Mouse (Mus musculus) myocyte (in vitro differentiated cells): Measurements from ENCODE around the gene Dntt. TPM values are rescaled to one million over a fixed set of nuclear protein-coding genes. Genes with fewer than 3 reads are reported as not detected.

Source experiments
- H3K27me3 ChIP-seq: one replicate; pipeline ENCODE4 v1.6.1; 2011; ENCODE audit not compliant: control insufficient read depth, insufficient read depth, insufficient read length
- H3K36me3 ChIP-seq: one replicate; pipeline ENCODE4 v1.6.1; 2011; ENCODE audit not compliant: control insufficient read depth, insufficient read depth
- H3K4me2 ChIP-seq: one replicate; pipeline ENCODE4 v1.6.1; 2011; ENCODE audit warnings: low read depth, control low read depth
- H3K4me3 ChIP-seq: one replicate; pipeline ENCODE4 v1.5.1; 2011; ENCODE audit warnings: mild to moderate bottlenecking, control low read depth, moderate library complexity
- H3K79me2 ChIP-seq: one replicate; pipeline ENCODE4 v1.6.1; 2011; ENCODE audit not compliant: control insufficient read depth, insufficient read depth
- H3ac ChIP-seq: one replicate; pipeline ENCODE4 v1.6.1; 2011; ENCODE audit not compliant: control insufficient read depth, insufficient read length
- CEBPB ChIP-seq: IDR thresholded peaks from 2 replicates; pipeline ENCODE4 v1.6.1; 2011; ENCODE audit warnings: mild to moderate bottlenecking, moderate library complexity; ENCODE audit not compliant: poor library complexity, insufficient read depth, severe bottlenecking
- E2F4 ChIP-seq: IDR thresholded peaks from one replicate; pipeline ENCODE4 v1.6.1; 2011; ENCODE audit warnings: mild to moderate bottlenecking, control low read depth, moderate library complexity; ENCODE audit not compliant: insufficient read depth
- MAX ChIP-seq: IDR thresholded peaks from one replicate; pipeline ENCODE4 v1.6.1; 2011; ENCODE audit warnings: low read depth, mild to moderate bottlenecking, control low read depth
- MYOD1 ChIP-seq, 3 experiments: IDR thresholded peaks; one replicate each; pipeline ENCODE4 v1.6.1; 2011; ENCODE audit warnings: control low read depth in 2 of 3, low read depth in 2 of 3, mild to moderate bottlenecking in 2 of 3, moderate library complexity in 1 of 3; ENCODE audit not compliant: insufficient read length in 2 of 3, control insufficient read depth in 1 of 3
- MYOG ChIP-seq, 3 experiments: IDR thresholded peaks; one replicate each; pipeline ENCODE4 v1.6.1; 2011; ENCODE audit warnings: control low read depth in 2 of 3, low read depth in 2 of 3, mild to moderate bottlenecking in 2 of 3; ENCODE audit not compliant: insufficient read length in 2 of 3, control insufficient read depth in 1 of 3, insufficient read depth in 1 of 3
- POLR2A ChIP-seq: IDR thresholded peaks from one replicate; pipeline ENCODE4 v1.6.1; 2011; ENCODE audit warnings: low read depth, mild to moderate bottlenecking, control low read depth, moderate library complexity; ENCODE audit not compliant: insufficient read length
- POLR2AphosphoS2 ChIP-seq: IDR thresholded peaks from one replicate; pipeline ENCODE4 v1.6.1; 2011; ENCODE audit warnings: low read depth, control low read depth; ENCODE audit not compliant: insufficient read length
- REST ChIP-seq: IDR thresholded peaks from one replicate; pipeline ENCODE4 v1.6.1; 2011; ENCODE audit warnings: mild to moderate bottlenecking, control low read depth, moderate library complexity; ENCODE audit not compliant: insufficient read depth, insufficient read length
- SRF ChIP-seq: IDR thresholded peaks from one replicate; pipeline ENCODE4 v1.6.1; 2011; ENCODE audit warnings: low read depth; ENCODE audit not compliant: control insufficient read depth, insufficient read length
- TCF12 ChIP-seq: IDR thresholded peaks from one replicate; pipeline ENCODE4 v1.6.1; 2011; ENCODE audit warnings: mild to moderate bottlenecking, control low read depth; ENCODE audit not compliant: poor library complexity, insufficient read depth, severe bottlenecking
- TCF3 ChIP-seq: IDR thresholded peaks from one replicate; pipeline ENCODE4 v1.6.1; 2011; ENCODE audit warnings: low read depth, control low read depth; ENCODE audit not compliant: insufficient read length
- USF1 ChIP-seq: IDR thresholded peaks from one replicate; pipeline ENCODE4 v1.6.1; 2011; ENCODE audit warnings: low read depth, mild to moderate bottlenecking, control low read depth, moderate library complexity
- polyA plus RNA-seq: library from polyadenylated mRNA; unstranded; fragments of >200 nt; fragmentation: generic; extraction: Trizol; gene quantifications from one replicate; pipeline ENCODE4 v1.2.1, GENCODE M21; 2012; ENCODE audit warnings: missing spikeins

Dntt gene
- polyA plus RNA-seq, 1 experiment = 0.02 TPM

DNA sequence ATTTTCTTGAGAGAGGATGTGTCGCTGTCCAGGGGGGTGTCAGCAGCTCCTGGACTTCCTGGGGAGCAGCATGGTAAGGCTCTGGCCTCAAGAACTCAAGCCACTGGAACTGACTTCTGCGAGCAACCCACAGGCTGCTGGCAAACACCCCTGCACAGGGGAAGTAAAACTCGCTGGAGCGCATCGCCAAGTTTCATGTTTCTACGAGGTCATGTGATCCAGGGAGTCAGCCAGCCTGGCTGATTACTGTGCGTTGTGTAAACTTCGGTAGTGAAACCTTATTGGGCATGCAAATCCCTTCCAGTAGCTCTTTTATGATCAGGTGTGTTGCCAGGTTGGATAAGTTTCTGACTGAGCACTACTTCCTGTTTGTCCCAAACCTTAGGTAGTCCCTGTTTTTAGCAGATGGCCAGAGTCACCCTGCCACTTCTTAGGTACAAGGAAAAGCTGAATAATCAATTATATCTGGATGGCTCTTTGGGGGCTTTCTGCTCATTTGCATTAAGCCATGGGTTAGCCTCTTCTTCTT lies 35.0 kb upstream of the Dntt start, which contains the start of gene Blnk:
TSS of gene Blnk (minus strand) at position 479 of the 529 bp plus-strand sequence.
- peak within 1 kb of the TSS; percentile 78 for H3K4me2 ChIP-seq
- TF ChIP-seq MYOG (IDR thresholded peaks at IDR 0.05; ENCODE audit: control insufficient read depth in 1 of 3, insufficient read depth in 1 of 3, insufficient read length in 2 of 3, low read depth in 2 of 3) (no peak), E2F4 (no peak), TCF12 (no peak), POLR2AphosphoS2 (no peak), SRF (no peak), MAX (no peak), USF1 (peak; percentile 95)
- H3K79me2 ChIP-seq = peaks cover 10% of the 10 kb centered on the region
- H3K27me3 ChIP-seq = no peaks in the 10 kb centered on the region
- H3K36me3 ChIP-seq = no peaks in the 10 kb centered on the region
- H3K4me3 ChIP-seq = peak within 1 kb of the TSS; percentile 1
- no peak within 1 kb of the TSS for H3ac ChIP-seq

DNA sequence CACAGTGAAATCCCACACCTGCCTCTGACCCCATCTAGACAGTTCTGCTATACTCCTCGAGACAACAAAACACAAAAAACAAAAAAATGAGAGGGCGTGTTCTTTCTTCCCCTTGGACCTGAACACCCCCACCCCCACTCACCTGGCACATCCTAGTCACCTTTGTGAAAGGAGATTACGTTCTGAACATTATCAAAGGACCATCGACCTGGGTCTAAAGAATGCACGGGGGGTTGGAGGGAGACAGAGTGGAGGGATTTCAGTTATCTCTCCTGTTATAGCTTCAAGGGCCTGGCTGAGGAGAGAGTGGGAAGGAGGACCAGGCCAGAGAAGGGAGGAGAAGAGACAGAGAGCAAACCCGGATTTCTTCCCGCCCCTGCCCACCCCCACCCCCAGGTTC lies 34.2 kb upstream of the Dntt start:
- Histone ChIP-seq H3ac (no peak overlapping the region), H3K27me3 (no peaks in the 10 kb centered on the region), H3K4me3 (no peak overlapping the region), H3K4me2 (peak overlapping the region; percentile 78), H3K36me3 (no peaks in the 10 kb centered on the region), H3K79me2 (peaks cover 8% of the 10 kb centered on the region)
- TF ChIP-seq POLR2A = no peak
- no peak for TF ChIP-seq CEBPB
- no peak for TF ChIP-seq TCF12
- TF ChIP-seq POLR2AphosphoS2 = no peak

DNA sequence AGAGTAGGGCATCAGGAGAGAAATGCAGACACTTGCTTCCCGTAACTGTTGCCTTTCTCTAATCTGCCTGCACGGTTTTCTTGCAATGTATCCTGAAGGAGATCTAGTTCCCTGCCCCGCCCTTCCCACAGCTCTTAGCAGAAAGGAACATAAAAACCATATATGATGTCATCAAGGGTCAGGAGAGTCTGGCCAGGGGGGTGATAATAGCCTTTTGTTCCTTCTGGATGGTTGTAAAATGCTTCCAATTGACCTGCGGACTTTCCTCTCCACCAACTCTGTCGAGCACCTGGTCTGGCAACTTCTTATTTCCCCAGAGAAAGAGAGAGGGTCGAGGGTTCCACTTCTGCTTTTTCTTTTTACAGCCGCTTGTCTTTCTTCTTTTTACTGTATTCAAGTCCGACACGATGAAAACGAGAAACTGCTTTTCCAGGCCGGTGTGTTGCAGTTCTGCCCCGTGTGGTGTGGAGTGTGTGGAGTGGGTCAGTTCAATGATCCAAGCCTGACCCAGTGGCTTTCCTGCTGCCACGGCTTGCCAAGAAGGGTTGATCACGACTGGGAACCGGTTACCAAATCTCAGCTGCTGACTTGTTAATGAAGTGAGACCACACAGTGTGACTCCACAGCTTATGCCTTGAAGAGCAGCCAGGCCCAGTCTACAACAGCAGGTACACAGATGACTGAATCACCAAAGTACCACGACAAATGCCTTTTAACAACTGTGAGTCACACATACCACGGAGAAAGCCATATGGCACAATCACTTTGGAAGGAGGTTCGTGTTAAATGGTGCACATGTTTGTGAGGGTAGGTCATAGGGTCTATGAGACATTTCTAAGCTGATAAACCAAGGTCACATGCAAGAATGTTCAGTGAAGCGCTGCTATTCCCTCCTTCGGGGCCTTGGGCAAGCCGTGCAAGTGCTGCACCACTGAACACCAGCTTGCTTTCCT lies 33.4 kb upstream of the Dntt start:
- Histone ChIP-seq H3K27me3 (no peaks in the 10 kb centered on the region), H3K4me3 (peak overlapping the region; percentile 1), H3K36me3 (no peaks in the 10 kb centered on the region), H3K79me2 (peaks cover 8% of the 10 kb centered on the region), H3ac (no peak overlapping the region), H3K4me2 (peak overlapping the region; percentile 78)
- TF ChIP-seq MYOD1 (IDR thresholded peaks at IDR 0.05; ENCODE audit: control insufficient read depth in 1 of 3, insufficient read length in 2 of 3, low read depth in 2 of 3) (peak in 2 of 3 experiments; percentile 65 to 78), USF1 (no peak), REST (no peak), E2F4 (no peak), POLR2A (no peak), MAX (no peak), CEBPB (0 out of 2 replicates have a peak, but pooled peaks have one; percentile 2), SRF (no peak), MYOG (IDR thresholded peaks at IDR 0.05; ENCODE audit: control insufficient read depth in 1 of 3, insufficient read depth in 1 of 3, insufficient read length in 2 of 3, low read depth in 2 of 3) (peak in 1 of 3 experiments; percentile 57), TCF3 (peak; percentile 59), POLR2AphosphoS2 (no peak), TCF12 (no peak)

DNA sequence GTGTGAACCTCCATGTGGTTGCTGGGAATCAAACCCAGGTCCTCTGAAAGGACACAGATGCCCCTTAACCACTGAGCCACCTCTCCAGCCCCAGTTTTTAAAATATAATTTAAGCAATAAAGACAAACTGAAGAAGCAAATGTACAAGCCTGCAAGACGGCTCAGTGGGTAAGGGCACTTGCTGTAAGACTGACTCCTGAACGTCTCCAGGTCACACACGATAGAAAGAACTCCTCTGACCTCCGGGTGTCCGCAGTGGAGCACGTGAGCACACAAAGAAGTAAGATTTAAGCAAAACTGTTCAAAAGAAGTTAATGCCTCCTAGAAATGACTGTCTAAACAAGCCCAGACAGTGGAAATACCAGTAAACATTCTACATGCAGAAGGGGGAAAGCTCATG lies 32.4 kb upstream of the Dntt start:
- Histone ChIP-seq H3ac (no peak overlapping the region), H3K79me2 (peaks cover 8% of the 10 kb centered on the region), H3K4me2 (no peak overlapping the region), H3K27me3 (no peaks in the 10 kb centered on the region), H3K4me3 (no peak overlapping the region), H3K36me3 (no peaks in the 10 kb centered on the region)
- TF ChIP-seq MAX = no peak
- TF ChIP-seq MYOD1 (IDR thresholded peaks at IDR 0.05; ENCODE audit: control insufficient read depth in 1 of 3, insufficient read length in 2 of 3, low read depth in 2 of 3) = no peak
- no peak for TF ChIP-seq USF1
- TF ChIP-seq CEBPB = no peak
- TF ChIP-seq SRF = no peak
- TF ChIP-seq TCF12 = no peak
- no peak for TF ChIP-seq MYOG (IDR thresholded peaks at IDR 0.05; ENCODE audit: control insufficient read depth in 1 of 3, insufficient read depth in 1 of 3, insufficient read length in 2 of 3, low read depth in 2 of 3)
- TF ChIP-seq E2F4 = no peak
- no peak for TF ChIP-seq TCF3
- no peak for TF ChIP-seq POLR2A
- no peak for TF ChIP-seq REST
- no peak for TF ChIP-seq POLR2AphosphoS2
